1 mouse cellular context compared by ENCODE assay signal in genomic region chr10:43745931-43746630, GRCm38 (mm10).
TF ChIP-seq lines count a peak whose summit lies in the region.

No protein-coding gene starts in this region.

TF ChIP-seq in CH12.LX, 34 proteins besides CTCF, POLR2A, EP300 and RAD21 (continued from another document):
- TF ChIP-seq RCOR1 (conservative IDR thresholded peaks at IDR 0.05; ENCODE audit: low read depth, low read length) (0 out of 2 replicates have a peak, but pooled peaks have one; percentile 61), HCFC1 (IDR thresholded peaks at IDR 0.05; ENCODE audit: low read depth, low read length) (no peak), MXI1 (IDR thresholded peaks at IDR 0.05; ENCODE audit: low read depth, low read length) (no peak; the same call in none of the 2 replicates), MYC (IDR thresholded peaks at IDR 0.05; ENCODE audit: low read depth, low read length) (no peak), ZKSCAN1 (IDR thresholded peaks at IDR 0.05; ENCODE audit: borderline replicate concordance, low read depth, low read length) (peak; percentile 68), NELFE (IDR thresholded peaks at IDR 0.05; ENCODE audit: low read depth, low read length) (no peak; the same call in 1 of the 2 replicates), USF2 (conservative IDR thresholded peaks at IDR 0.05; ENCODE audit: low read depth, low read length) (no peak), JUND (conservative IDR thresholded peaks at IDR 0.05; ENCODE audit: low read depth, low read length) (no peak; the same call in 1 of the 2 replicates), SMC3 (IDR thresholded peaks at IDR 0.05; ENCODE audit: low read depth, low read length) (peak; percentile 14), ELF1 (IDR thresholded peaks at IDR 0.05; ENCODE audit: low read depth, low read length) (no peak), USF1 (IDR thresholded peaks at IDR 0.05; ENCODE audit: low read depth, low read length) (no peak), MAFK (IDR thresholded peaks at IDR 0.05; ENCODE audit: insufficient replicate concordance, low read length) (peak; percentile 84), NRF1 (IDR thresholded peaks at IDR 0.05; ENCODE audit: low read depth, low read length) (no peak), CHD2 (IDR thresholded peaks at IDR 0.05; ENCODE audit: low read length) (peak; percentile 79)
